Mouse (Mus musculus): Measurements from ENCODE around the gene Bmp4. TPM values are rescaled to one million over a fixed set of nuclear protein-coding genes. Genes with fewer than 3 reads are reported as not detected.

Gene Bmp4
- total and polyA plus RNA-seq, 3 experiments = 0.05 TPM; not detected in 2

GRCm38 (mm10) chr14:46381457-46381856, 9.0 kb downstream of the Bmp4 start:
- DNase-seq (ENCODE audit: low spot score) (no peak), ATAC-seq (ENCODE audit: extremely low read depth, insufficient number of reproducible peaks, low FRiP score, poor library complexity, severe bottlenecking) (no peak)
- peaks cover 16% of the 10 kb centered on the region; the same call in 1 of the 2 replicates for H3K27me3 ChIP-seq (ENCODE audit: insufficient read depth, low read length)
- TF ChIP-seq CTCF (IDR thresholded peaks at IDR 0.05; ENCODE audit: low read depth, low read length) (no peak), GATA2 (IDR thresholded peaks at IDR 0.05; ENCODE audit: borderline replicate concordance, low read depth, low read length) (no peak), GATA1 (IDR thresholded peaks at IDR 0.05; ENCODE audit: borderline replicate concordance, low read length) (no peak), TAL1 (conservative IDR thresholded peaks at IDR 0.05; ENCODE audit: low read depth, low read length) (no peak), POLR2AphosphoS5 (IDR thresholded peaks at IDR 0.05; ENCODE audit: insufficient replicate concordance, low read depth, low read length) (no peak)
- no peaks in the 10 kb centered on the region for H3K36me3 ChIP-seq (replicated peaks)
- H3K9me3 ChIP-seq (replicated peaks) = no peaks in the 10 kb centered on the region
- H3K4me3 ChIP-seq (ENCODE audit: low read depth, low read length) = no peak overlapping the region
- no peaks in the 10 kb centered on the region for H3K4me1 ChIP-seq (ENCODE audit: insufficient read depth, low read depth, low read length)

DNA sequence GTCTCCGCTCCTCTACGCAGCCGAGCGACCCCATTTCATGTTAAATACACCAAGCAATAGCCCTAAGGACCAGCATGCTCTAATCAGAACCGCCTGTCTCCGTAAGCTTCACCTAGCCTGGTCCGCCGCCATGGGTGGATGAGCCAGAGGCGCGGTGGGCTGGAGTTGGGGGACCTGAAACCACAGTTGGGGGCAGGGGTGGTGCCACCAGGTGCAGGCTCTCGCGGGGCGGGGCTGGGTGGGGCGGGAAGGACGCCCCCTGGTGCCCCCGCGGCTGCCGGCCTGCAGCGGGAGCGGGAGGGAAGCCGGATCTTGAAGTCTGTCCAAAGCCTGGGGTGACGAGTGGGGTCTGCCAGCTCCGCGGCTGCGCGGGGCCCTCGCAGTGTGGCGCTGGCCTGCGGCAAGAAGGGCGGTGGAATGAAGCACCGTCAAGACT, 10.2 kb downstream of the Bmp4 start:
- no peaks in the 10 kb centered on the region for H3K4me1 ChIP-seq (ENCODE audit: insufficient read depth, low read depth, low read length)

GRCm38 (mm10) chr14:46379285-46379684, 11.2 kb downstream of the Bmp4 start, which contains the start of gene Gm15217:
Gm15217 (plus strand) TSS chr14:46379414.
- TF ChIP-seq GATA1 (IDR thresholded peaks at IDR 0.05; ENCODE audit: borderline replicate concordance, low read length) (no peak), CTCF (IDR thresholded peaks at IDR 0.05; ENCODE audit: low read depth, low read length) (no peak), POLR2AphosphoS5 (IDR thresholded peaks at IDR 0.05; ENCODE audit: insufficient replicate concordance, low read depth, low read length) (no peak), TAL1 (conservative IDR thresholded peaks at IDR 0.05; ENCODE audit: low read depth, low read length) (no peak), GATA2 (IDR thresholded peaks at IDR 0.05; ENCODE audit: borderline replicate concordance, low read depth, low read length) (no peak)
- no peak for ATAC-seq (ENCODE audit: extremely low read depth, insufficient number of reproducible peaks, low FRiP score, poor library complexity, severe bottlenecking)
- DNase-seq (ENCODE audit: low spot score) = no peak
- Histone ChIP-seq H3K36me3 (replicated peaks) (no peaks in the 10 kb centered on the region), H3K4me3 (ENCODE audit: low read depth, low read length) (no peak within 1 kb of the TSS), H3K4me1 (ENCODE audit: insufficient read depth, low read depth, low read length) (no peaks in the 10 kb centered on the region), H3K27me3 (ENCODE audit: insufficient read depth, low read length) (peaks cover 12% of the 10 kb centered on the region; the same call in 1 of the 2 replicates), H3K9me3 (replicated peaks) (no peaks in the 10 kb centered on the region)

More for the DNA sequence above, 10.2 kb downstream of the Bmp4 start:
- no peak for DNase-seq (ENCODE audit: low spot score)
- no peaks in the 10 kb centered on the region for H3K36me3 ChIP-seq (replicated peaks)
- H3K27me3 ChIP-seq (ENCODE audit: insufficient read depth, low read length) = peaks cover 15% of the 10 kb centered on the region; the same call in 1 of the 2 replicates
- ATAC-seq (ENCODE audit: extremely low read depth, insufficient number of reproducible peaks, low FRiP score, poor library complexity, severe bottlenecking) = no peak
- no peaks in the 10 kb centered on the region for H3K9me3 ChIP-seq (replicated peaks)
- TF ChIP-seq GATA2 (IDR thresholded peaks at IDR 0.05; ENCODE audit: borderline replicate concordance, low read depth, low read length) (no peak), POLR2AphosphoS5 (IDR thresholded peaks at IDR 0.05; ENCODE audit: insufficient replicate concordance, low read depth, low read length) (no peak), TAL1 (conservative IDR thresholded peaks at IDR 0.05; ENCODE audit: low read depth, low read length) (no peak), CTCF (IDR thresholded peaks at IDR 0.05; ENCODE audit: low read depth, low read length) (no peak), GATA1 (IDR thresholded peaks at IDR 0.05; ENCODE audit: borderline replicate concordance, low read length) (no peak)
- no peak overlapping the region for H3K4me3 ChIP-seq (ENCODE audit: low read depth, low read length)

DNA sequence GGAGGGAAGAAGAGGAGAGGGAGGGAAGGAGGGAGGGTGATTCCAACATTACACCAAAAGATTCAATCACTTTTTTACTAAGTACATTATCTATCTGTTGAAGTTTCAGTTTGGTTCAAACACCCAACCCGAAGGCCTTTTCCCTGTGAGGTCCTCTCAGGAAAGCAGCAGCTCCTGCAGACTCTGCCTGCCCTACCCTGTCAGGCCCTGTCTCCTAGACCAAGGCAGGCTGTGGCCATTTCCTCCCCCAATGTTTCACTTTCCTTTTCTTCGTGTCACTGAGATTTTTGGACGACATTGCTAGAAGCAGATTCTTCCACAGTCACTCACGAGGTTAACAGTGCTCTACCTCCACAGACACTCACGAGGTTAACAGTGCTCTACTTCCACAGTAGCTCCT, 14.7 kb downstream of the Bmp4 start:
- DNase-seq (ENCODE audit: low spot score) (no peak), ATAC-seq (ENCODE audit: extremely low read depth, insufficient number of reproducible peaks, low FRiP score, poor library complexity, severe bottlenecking) (no peak)
- H3K9me3 ChIP-seq (replicated peaks) = no peaks in the 10 kb centered on the region
- H3K27me3 ChIP-seq (ENCODE audit: insufficient read depth, low read length) = peaks cover 6% of the 10 kb centered on the region; the same call in 1 of the 2 replicates
- TF ChIP-seq GATA1 (IDR thresholded peaks at IDR 0.05; ENCODE audit: borderline replicate concordance, low read length) = no peak
- TF ChIP-seq POLR2AphosphoS5 (IDR thresholded peaks at IDR 0.05; ENCODE audit: insufficient replicate concordance, low read depth, low read length) = no peak
- TF ChIP-seq TAL1 (conservative IDR thresholded peaks at IDR 0.05; ENCODE audit: low read depth, low read length) = no peak
- no peak for TF ChIP-seq CTCF (IDR thresholded peaks at IDR 0.05; ENCODE audit: low read depth, low read length)
- TF ChIP-seq GATA2 (IDR thresholded peaks at IDR 0.05; ENCODE audit: borderline replicate concordance, low read depth, low read length) = no peak
- H3K4me3 ChIP-seq (ENCODE audit: low read depth, low read length) = no peak overlapping the region
- H3K4me1 ChIP-seq (ENCODE audit: insufficient read depth, low read depth, low read length) = no peaks in the 10 kb centered on the region
- no peaks in the 10 kb centered on the region for H3K36me3 ChIP-seq (replicated peaks)

DNA sequence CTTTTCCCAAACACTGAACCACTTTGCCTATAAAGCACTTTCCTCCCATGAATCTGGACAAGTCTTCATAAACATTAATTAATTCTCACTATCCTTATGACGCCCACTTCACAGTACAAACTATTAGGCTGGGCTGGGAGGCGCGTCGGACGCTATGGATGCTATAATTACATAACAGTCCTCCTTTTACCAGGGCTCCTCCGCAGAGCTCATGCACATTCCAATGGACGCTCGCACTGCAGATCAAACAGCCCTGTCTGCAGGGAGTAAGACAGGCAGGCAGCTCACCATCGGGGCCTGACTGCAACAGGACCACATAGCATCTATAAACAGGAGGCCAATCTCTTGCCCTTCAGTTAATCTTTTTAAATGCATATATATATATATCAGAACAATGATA, 18.0 kb downstream of the Bmp4 start:
- H3K27me3 ChIP-seq (ENCODE audit: insufficient read depth, low read length) = peaks cover 8% of the 10 kb centered on the region; the same call in 1 of the 2 replicates
- ATAC-seq (ENCODE audit: extremely low read depth, insufficient number of reproducible peaks, low FRiP score, poor library complexity, severe bottlenecking) (no peak), DNase-seq (ENCODE audit: low spot score) (no peak)
- H3K4me1 ChIP-seq (ENCODE audit: insufficient read depth, low read depth, low read length) = no peaks in the 10 kb centered on the region
- no peaks in the 10 kb centered on the region for H3K9me3 ChIP-seq (replicated peaks)
- H3K4me3 ChIP-seq (ENCODE audit: low read depth, low read length) = no peak overlapping the region
- TF ChIP-seq CTCF (IDR thresholded peaks at IDR 0.05; ENCODE audit: low read depth, low read length) = no peak
- no peak for TF ChIP-seq TAL1 (conservative IDR thresholded peaks at IDR 0.05; ENCODE audit: low read depth, low read length)
- no peak for TF ChIP-seq GATA2 (IDR thresholded peaks at IDR 0.05; ENCODE audit: borderline replicate concordance, low read depth, low read length)
- no peak for TF ChIP-seq POLR2AphosphoS5 (IDR thresholded peaks at IDR 0.05; ENCODE audit: insufficient replicate concordance, low read depth, low read length)
- no peak for TF ChIP-seq GATA1 (IDR thresholded peaks at IDR 0.05; ENCODE audit: borderline replicate concordance, low read length)
- H3K36me3 ChIP-seq (replicated peaks) = no peaks in the 10 kb centered on the region

DNA sequence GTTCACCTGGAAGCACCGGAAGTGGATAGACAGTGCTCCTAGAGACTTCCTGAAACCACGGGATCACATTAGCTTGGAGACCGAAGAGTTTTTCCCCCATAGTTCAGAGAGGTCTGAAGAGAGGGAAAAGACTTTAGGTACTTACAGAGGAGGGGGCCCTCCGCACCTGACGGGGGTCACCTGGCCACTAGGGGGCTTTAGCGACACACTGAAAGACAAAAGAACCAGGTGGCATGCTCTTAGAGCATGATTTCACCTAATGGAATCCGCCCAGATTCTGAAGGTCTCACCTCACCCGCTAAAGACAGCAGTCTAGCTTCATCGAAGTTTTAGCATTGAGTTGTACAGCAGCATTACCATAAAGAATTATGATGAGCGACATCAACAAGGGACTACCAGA, 27.3 kb downstream of the Bmp4 start:
- ATAC-seq (ENCODE audit: extremely low read depth, insufficient number of reproducible peaks, low FRiP score, poor library complexity, severe bottlenecking) = no peak
- TF ChIP-seq TAL1 (conservative IDR thresholded peaks at IDR 0.05; ENCODE audit: low read depth, low read length) (no peak), POLR2AphosphoS5 (IDR thresholded peaks at IDR 0.05; ENCODE audit: insufficient replicate concordance, low read depth, low read length) (no peak), GATA2 (IDR thresholded peaks at IDR 0.05; ENCODE audit: borderline replicate concordance, low read depth, low read length) (no peak), GATA1 (IDR thresholded peaks at IDR 0.05; ENCODE audit: borderline replicate concordance, low read length) (no peak), CTCF (IDR thresholded peaks at IDR 0.05; ENCODE audit: low read depth, low read length) (no peak)
- DNase-seq (ENCODE audit: low spot score) = no peak

More for the DNA sequence above, 27.3 kb downstream of the Bmp4 start:
- no peaks in the 10 kb centered on the region for H3K4me1 ChIP-seq (ENCODE audit: insufficient read depth, low read depth, low read length)
- H3K27me3 ChIP-seq (ENCODE audit: insufficient read depth, low read length) = peaks cover 12% of the 10 kb centered on the region
- no peak overlapping the region for H3K4me3 ChIP-seq (ENCODE audit: low read depth, low read length)
- no peaks in the 10 kb centered on the region for H3K36me3 ChIP-seq (replicated peaks)
- H3K9me3 ChIP-seq (replicated peaks) = no peaks in the 10 kb centered on the region
